Mouse (Mus musculus) liver, adult 2 months (tissue): ENCODE data around the gene Ypel1. TPM values are rescaled to one million over a fixed set of nuclear protein-coding genes. Genes with fewer than 3 reads are reported as not detected.

Experiments
- DNase-seq: peaks from one replicate; pipeline ENCODE4 v3.0.0-alpha.2; 2011; ENCODE audit warnings: low read depth, low spot score; ENCODE audit errors: extremely low read depth
- H3K27ac ChIP-seq: fragments of 200-500 bp; replicated peaks from 2 replicates; pipeline ENCODE4 v1.5.1; 2012; ENCODE audit warnings: low read depth, mild to moderate bottlenecking, control low read depth, inconsistent platforms, low read length; ENCODE audit not compliant: insufficient read depth
- H3K27me3 ChIP-seq: fragments of 200-500 bp; 2 replicates; pipeline ENCODE4 v1.6.1; 2012; ENCODE audit warnings: mild to moderate bottlenecking, moderate library complexity, low read length, inconsistent platforms; ENCODE audit not compliant: control insufficient read depth, insufficient read depth
- H3K36me3 ChIP-seq: fragments of 200-500 bp; 2 replicates; pipeline ENCODE4 v1.6.1; 2012; ENCODE audit warnings: low read length, inconsistent platforms; ENCODE audit not compliant: control insufficient read depth, insufficient read depth
- H3K4me1 ChIP-seq: fragments of 200-500 bp; 2 replicates; pipeline ENCODE4 v1.6.1; 2011; ENCODE audit warnings: low read length; ENCODE audit not compliant: control insufficient read depth, insufficient read depth
- H3K4me3 ChIP-seq: fragments of 200-500 bp; 2 replicates; pipeline ENCODE4 v1.5.1; 2011; ENCODE audit warnings: low read depth, mild to moderate bottlenecking, control low read depth, low read length, moderate library complexity; ENCODE audit not compliant: insufficient read depth
- H3K79me2 ChIP-seq: fragments of 200-500 bp; 2 replicates; pipeline ENCODE4 v1.6.1; 2012; ENCODE audit warnings: inconsistent platforms, mild to moderate bottlenecking, low read length, moderate library complexity; ENCODE audit not compliant: control insufficient read depth, insufficient read depth
- H3K9ac ChIP-seq: fragments of 200-500 bp; 2 replicates; pipeline ENCODE4 v1.6.1; 2012; ENCODE audit warnings: low read depth, mild to moderate bottlenecking, control low read depth, inconsistent platforms, low read length
- CTCF ChIP-seq: fragments of 200-500 bp; IDR thresholded peaks from 2 replicates; pipeline ENCODE4 v1.5.1; 2011; ENCODE audit warnings: low read depth, low read length, control low read depth
- POLR2A ChIP-seq: fragments of 200-500 bp; IDR thresholded peaks from 2 replicates; pipeline ENCODE4 v1.6.1; 2011; ENCODE audit warnings: low read length, control low read depth; ENCODE audit not compliant: insufficient read depth; ENCODE audit errors: extremely low read depth
- WGBS: fragments of 180-500 bp; shearing (Covaris S2); methylation state at CpG from one replicate; pipeline ENCODE4 v1.1.7; 2018; 5-methylcytosine and 5-hydroxymethylcytosine counted together
- polyA plus RNA-seq: library from polyadenylated mRNA; depleted of rRNA; stranded (reverse); fragments of >200 nt; gene quantifications from 2 replicates; pipeline ENCODE4 v1.2.3, GENCODE M21; 2012; rRNA removed
- total RNA-seq: library from RNA; depleted of rRNA; stranded (reverse); fragments of >200 nt; gene quantifications from 2 replicates; pipeline ENCODE4 v1.2.3, GENCODE M21; 2014; rRNA removed

Gene Ypel1
- total and polyA plus RNA-seq, 2 experiments = 0.43 to 0.55 TPM

DNA sequence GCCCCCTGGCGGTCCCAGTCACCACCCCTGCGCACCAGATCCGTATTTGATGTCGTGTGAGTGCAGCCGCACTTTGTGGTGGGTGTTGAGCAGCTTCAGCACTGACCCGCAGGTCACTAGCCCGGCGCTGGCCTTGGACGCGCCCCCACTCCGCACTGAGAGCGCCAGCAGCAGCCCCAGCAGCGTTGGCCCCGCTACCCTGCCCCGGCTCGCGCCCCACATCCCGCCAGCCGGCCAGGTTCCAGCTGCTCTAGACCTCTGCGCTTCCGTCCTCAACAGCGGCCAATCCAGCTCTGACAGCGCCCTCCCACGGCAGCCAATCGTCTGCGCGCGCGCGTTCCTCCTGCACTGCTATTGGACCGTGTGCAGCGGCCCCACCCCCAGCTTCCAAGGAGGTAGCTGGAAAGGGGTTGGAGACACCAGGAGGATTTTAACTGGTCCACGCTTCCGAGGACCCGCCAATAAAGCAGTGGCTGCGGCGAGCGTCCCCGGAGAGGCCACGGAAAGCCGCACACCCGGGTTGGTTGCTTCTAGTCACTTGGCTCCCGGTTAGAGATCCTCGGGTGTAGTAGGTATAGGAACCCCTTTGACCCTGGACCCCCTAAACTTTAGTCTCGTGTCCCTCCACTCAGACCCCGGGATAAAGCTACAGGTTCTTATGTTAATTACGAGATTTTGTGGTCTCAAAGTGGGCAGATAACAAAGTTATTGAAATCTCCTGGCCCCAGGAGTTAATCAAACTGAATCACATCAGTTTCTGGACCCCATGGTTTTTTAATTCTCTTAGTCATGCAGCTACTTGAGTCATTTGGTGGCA is 62.8 kb downstream of the Ypel1 start, which contains the start of gene Sdf2l1:
Gene Sdf2l1, minus strand, starts transcription at position 295 of the 817 bp plus-strand sequence.
- Histone ChIP-seq H3K36me3 (no peaks in the 10 kb centered on the region), H3K27me3 (no peaks in the 10 kb centered on the region), H3K27ac (no peak within 1 kb of the TSS; the same call in 1 of the 2 replicates), H3K4me1 (peaks cover 11% of the 10 kb centered on the region), H3K79me2 (no peaks in the 10 kb centered on the region), H3K9ac (peak within 1 kb of the TSS; percentile 78), H3K4me3 (peak within 1 kb of the TSS; percentile 86)
- peak; percentile 86 for DNase-seq
- TF ChIP-seq POLR2A (peak; percentile 33; the same call in 1 of the 2 replicates), CTCF (no peak)
- under 1% methylated on average over 47 of the region's 47 CpGs for WGBS

DNA sequence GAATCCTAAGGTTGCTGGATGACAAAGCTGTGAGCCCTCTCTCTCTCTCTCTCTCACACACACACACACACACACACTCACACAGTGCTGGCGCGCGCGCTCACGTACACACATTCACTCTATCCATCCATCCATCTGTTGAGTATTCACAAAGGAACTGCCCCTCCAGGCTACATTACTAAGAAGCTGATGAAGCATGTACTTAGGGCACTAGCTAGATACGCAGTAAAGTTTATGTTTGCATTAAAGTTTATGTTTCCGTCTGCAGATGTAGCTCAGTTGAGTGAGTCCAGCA is 63.4 kb downstream of the Ypel1 start:
- no peak overlapping the region for H3K9ac ChIP-seq

More for the DNA sequence above, 63.4 kb downstream of the Ypel1 start:
- no peak for TF ChIP-seq POLR2A
- no peak for TF ChIP-seq CTCF
- WGBS = 74% methylated on average over 7 of the region's 7 CpGs
- Histone ChIP-seq H3K4me1 (peaks cover 11% of the 10 kb centered on the region), H3K27ac (no peak overlapping the region), H3K27me3 (no peaks in the 10 kb centered on the region), H3K4me3 (no peak overlapping the region), H3K36me3 (no peaks in the 10 kb centered on the region), H3K79me2 (no peaks in the 10 kb centered on the region)
- DNase-seq = no peak

Other genes with a start within 250 kb of the Ypel1 start
- not detected in 2 replicates for gene Spag6l, start 240.2 kb upstream of the Ypel1 start, total RNA-seq
- not detected in 2 replicates for gene Spag6l, start 240.2 kb upstream of the Ypel1 start, polyA plus RNA-seq
- gene Igll1, start 205.7 kb upstream of the Ypel1 start, total RNA-seq = not detected in 2 replicates
- gene Igll1, start 205.7 kb upstream of the Ypel1 start, polyA plus RNA-seq = not detected in 2 replicates
- gene Top3b, start 199.0 kb upstream of the Ypel1 start, total RNA-seq = 18.8 and 25.2 TPM in 2 replicates
- 31.0 and 40.9 TPM in 2 replicates for gene Top3b, start 199.0 kb upstream of the Ypel1 start, polyA plus RNA-seq
- gene Vpreb1, start 198.9 kb upstream of the Ypel1 start, total RNA-seq = not detected in 2 replicates
- gene Vpreb1, start 198.9 kb upstream of the Ypel1 start, polyA plus RNA-seq = 1.3 and 2.4 TPM in 2 replicates
- gene Ppm1f, start 173.2 kb upstream of the Ypel1 start, total RNA-seq = 12.2 and 15.4 TPM in 2 replicates
- 11.0 and 11.2 TPM in 2 replicates for gene Ppm1f, start 173.2 kb upstream of the Ypel1 start, polyA plus RNA-seq
- 81.4 and 91.2 TPM in 2 replicates for gene Mapk1, start 86.3 kb upstream of the Ypel1 start, total RNA-seq
- gene Mapk1, start 86.3 kb upstream of the Ypel1 start, polyA plus RNA-seq = 42.8 and 50.1 TPM in 2 replicates
- 49.7 and 55.0 TPM in 2 replicates for gene Ppil2, start 41.6 kb downstream of the Ypel1 start, total RNA-seq
- gene Ppil2, start 41.6 kb downstream of the Ypel1 start, polyA plus RNA-seq = 48.0 and 48.4 TPM in 2 replicates
- gene 2610318N02Rik, start 55.5 kb downstream of the Ypel1 start, total RNA-seq = not detected in 2 replicates
- gene 2610318N02Rik, start 55.5 kb downstream of the Ypel1 start, polyA plus RNA-seq = 0.33 TPM in 1 of 2 replicates, not detected in the other
- gene Sdf2l1, start 62.7 kb downstream of the Ypel1 start, total RNA-seq = 50.5 and 71.5 TPM in 2 replicates
- 70.0 and 72.3 TPM in 2 replicates for gene Sdf2l1, start 62.7 kb downstream of the Ypel1 start, polyA plus RNA-seq
- gene Ydjc, start 74.9 kb downstream of the Ypel1 start, total RNA-seq = 0.28 and 0.94 TPM in 2 replicates
- 0.22 and 0.48 TPM in 2 replicates for gene Ydjc, start 74.9 kb downstream of the Ypel1 start, polyA plus RNA-seq
- gene Ccdc116, start 77.5 kb downstream of the Ypel1 start, total RNA-seq = 0.07 TPM in 1 of 2 replicates, not detected in the other
- 0.05 and 0.07 TPM in 2 replicates for gene Ccdc116, start 77.5 kb downstream of the Ypel1 start, polyA plus RNA-seq
- 33.8 and 34.7 TPM in 2 replicates for gene Ube2l3, start 133.0 kb downstream of the Ypel1 start, total RNA-seq
- gene Ube2l3, start 133.0 kb downstream of the Ypel1 start, polyA plus RNA-seq = 45.7 and 54.0 TPM in 2 replicates
- not detected in 2 replicates for gene Rimbp3, start 138.9 kb downstream of the Ypel1 start, total RNA-seq
- gene Rimbp3, start 138.9 kb downstream of the Ypel1 start, polyA plus RNA-seq = not detected in 2 replicates
- gene Hic2, start 163.9 kb downstream of the Ypel1 start, total RNA-seq = 0.83 and 1.2 TPM in 2 replicates
- gene Hic2, start 163.9 kb downstream of the Ypel1 start, polyA plus RNA-seq = 0.87 and 1.1 TPM in 2 replicates
- 0.37 and 0.87 TPM in 2 replicates for gene Tmem191c, start 206.4 kb downstream of the Ypel1 start, total RNA-seq
- gene Tmem191c, start 206.4 kb downstream of the Ypel1 start, polyA plus RNA-seq = 0.97 and 1.4 TPM in 2 replicates